Mouse (Mus musculus) ES-E14 (cell line): ENCODE results near the gene Frs3.

ENCODE experiments used
- CHD2 ChIP-seq: IDR thresholded peaks from 2 replicates; pipeline ENCODE4 v1.6.1; 2014; ENCODE audit warnings: mild to moderate bottlenecking, low read depth, low read length, inconsistent platforms
- HCFC1 ChIP-seq: IDR thresholded peaks from 2 replicates; pipeline ENCODE4 v1.6.1; 2012; ENCODE audit warnings: low read length, inconsistent platforms, borderline replicate concordance; ENCODE audit not compliant: insufficient read depth
- MAFK ChIP-seq: IDR thresholded peaks from 2 replicates; pipeline ENCODE4 v1.6.1; 2014; ENCODE audit warnings: mild to moderate bottlenecking, low read depth, low read length, inconsistent platforms; ENCODE audit not compliant: insufficient read depth
- ZC3H11A ChIP-seq: IDR thresholded peaks from 2 replicates; pipeline ENCODE4 v1.6.1; 2012; ENCODE audit warnings: low read depth, mild to moderate bottlenecking, inconsistent platforms, low read length, borderline replicate concordance
- ZNF384 ChIP-seq: IDR thresholded peaks from 2 replicates; pipeline ENCODE4 v1.6.1; 2012; ENCODE audit warnings: low read depth, low read length, inconsistent platforms

GRCm38 (mm10) chr17:47688344-47688607, 554 bp upstream of the Frs3 start, which contains the start of gene Tomm6:
- no peak for TF ChIP-seq HCFC1
- no peak for TF ChIP-seq ZC3H11A
- TF ChIP-seq CHD2, result no peak
- no peak for TF ChIP-seq ZNF384
- TF ChIP-seq MAFK, result no peak
